Mouse (Mus musculus): Measurements from ENCODE around the gene Dagla. TPM values are rescaled to one million over a fixed set of nuclear protein-coding genes. Genes with fewer than 3 reads are reported as not detected.

Dagla gene
- polyA plus RNA-seq, 1 experiment from 2014 or later, result 3.1 TPM

- Histone ChIP-seq H3K4me3 (no peak overlapping the region), H3K9ac (0 out of 2 replicates have a peak overlapping the region, but pooled peaks have one; percentile 10)
These were observed 9.8 kb downstream of the Dagla start for GRCm38 (mm10) chr19:10294631-10295562.

GRCm38 (mm10) chr19:10293987-10294386, 10.7 kb downstream of the Dagla start:
- Histone ChIP-seq H3K9me3 (no peaks in the 10 kb centered on the region), H3K27me3 (0 out of 2 replicates have a peak, but pooled peaks cover 3% of the 10 kb centered on the region), H3K4me3 (no peak overlapping the region), H3K36me3 (no peaks in the 10 kb centered on the region), H3K4me1 (peaks cover 72% of the 10 kb centered on the region), H3K4me2 (no peak overlapping the region), H3K9ac (no peak overlapping the region), H3K27ac (no peak overlapping the region)
- no peak for ATAC-seq (ENCODE audit: insufficient number of reproducible peaks, low FRiP score, low TSS enrichment, low read depth)
- WGBS, result 71% methylated on average over 5 of the region's 5 CpGs

More at GRCm38 (mm10) chr19:10294631-10295562, 9.8 kb downstream of the Dagla start:
- peak overlapping the region; percentile 57 for H3K27ac ChIP-seq
- 0 out of 2 replicates have a peak, but pooled peaks cover 3% of the 10 kb centered on the region for H3K27me3 ChIP-seq
- H3K4me2 ChIP-seq, result peak overlapping the region; percentile 24
- 26% methylated on average over 20 of the region's 20 CpGs for WGBS
- peaks cover 67% of the 10 kb centered on the region for H3K4me1 ChIP-seq
- ATAC-seq (ENCODE audit: insufficient number of reproducible peaks, low FRiP score, low TSS enrichment, low read depth), result peak; percentile 53; the same call in 1 of the 2 replicates
- H3K36me3 ChIP-seq, result no peaks in the 10 kb centered on the region
- H3K9me3 ChIP-seq, result no peaks in the 10 kb centered on the region

GRCm38 (mm10) chr19:10291896-10292490, 12.7 kb downstream of the Dagla start:
- no peak overlapping the region for H3K4me2 ChIP-seq
- 58% methylated on average over 9 of the region's 9 CpGs for WGBS
- ATAC-seq (ENCODE audit: insufficient number of reproducible peaks, low FRiP score, low TSS enrichment, low read depth), result no peak
- H3K9me3 ChIP-seq, result no peaks in the 10 kb centered on the region
- H3K36me3 ChIP-seq, result no peaks in the 10 kb centered on the region
- H3K27me3 ChIP-seq, result peaks cover 9% of the 10 kb centered on the region; the same call in 1 of the 2 replicates
- peaks cover 70% of the 10 kb centered on the region for H3K4me1 ChIP-seq
- no peak overlapping the region for H3K27ac ChIP-seq
- H3K4me3 ChIP-seq, result no peak overlapping the region
- H3K9ac ChIP-seq, result no peak overlapping the region

- H3K4me3 ChIP-seq, result no peak overlapping the region
- H3K4me1 ChIP-seq, result peaks cover 66% of the 10 kb centered on the region
- H3K36me3 ChIP-seq, result no peaks in the 10 kb centered on the region
- H3K9ac ChIP-seq, result no peak overlapping the region
- H3K9me3 ChIP-seq, result no peaks in the 10 kb centered on the region
- peaks cover 14% of the 10 kb centered on the region; the same call in 1 of the 2 replicates for H3K27me3 ChIP-seq
- whole genome bisulfite sequencing, result 64% methylated on average over 16 of the region's 16 CpGs
- ATAC-seq (ENCODE audit: insufficient number of reproducible peaks, low FRiP score, low TSS enrichment, low read depth), result no peak
- no peak overlapping the region for H3K27ac ChIP-seq
- no peak overlapping the region for H3K4me2 ChIP-seq
These were observed 14.3 kb downstream of the Dagla start for GRCm38 (mm10) chr19:10290153-10290945.

GRCm38 (mm10) chr19:10289609-10290150, 15.0 kb downstream of the Dagla start:
- no peak overlapping the region for H3K4me2 ChIP-seq
- no peaks in the 10 kb centered on the region for H3K36me3 ChIP-seq
- ATAC-seq (ENCODE audit: insufficient number of reproducible peaks, low FRiP score, low TSS enrichment, low read depth), result no peak
- no peak overlapping the region for H3K27ac ChIP-seq
- 64% methylated on average over 4 of the region's 4 CpGs for WGBS
- H3K27me3 ChIP-seq, result peaks cover 14% of the 10 kb centered on the region; the same call in 1 of the 2 replicates
- no peak overlapping the region for H3K4me3 ChIP-seq
- peaks cover 59% of the 10 kb centered on the region for H3K4me1 ChIP-seq
- H3K9ac ChIP-seq, result no peak overlapping the region
- H3K9me3 ChIP-seq, result no peaks in the 10 kb centered on the region

- H3K36me3 ChIP-seq, result no peaks in the 10 kb centered on the region
- peaks cover 14% of the 10 kb centered on the region; the same call in 1 of the 2 replicates for H3K27me3 ChIP-seq
- no peak overlapping the region for H3K4me2 ChIP-seq
- WGBS, result 81% methylated on average over 8 of the region's 8 CpGs
- H3K27ac ChIP-seq, result no peak overlapping the region
- H3K9me3 ChIP-seq, result no peaks in the 10 kb centered on the region
- H3K4me1 ChIP-seq, result peaks cover 47% of the 10 kb centered on the region
- H3K4me3 ChIP-seq, result no peak overlapping the region
- no peak overlapping the region for H3K9ac ChIP-seq
- no peak for ATAC-seq (ENCODE audit: insufficient number of reproducible peaks, low FRiP score, low TSS enrichment, low read depth)
These were observed 16.3 kb downstream of the Dagla start for GRCm38 (mm10) chr19:10288125-10289040.

GRCm38 (mm10) chr19:10286458-10286872, 18.2 kb downstream of the Dagla start:
- ATAC-seq (ENCODE audit: insufficient number of reproducible peaks, low FRiP score, low TSS enrichment, low read depth), result no peak; the same call in 1 of the 2 replicates
- Histone ChIP-seq H3K9ac (no peak overlapping the region), H3K4me2 (no peak overlapping the region), H3K9me3 (no peaks in the 10 kb centered on the region), H3K4me1 (peaks cover 36% of the 10 kb centered on the region), H3K27ac (no peak overlapping the region), H3K4me3 (no peak overlapping the region), H3K27me3 (peaks cover 11% of the 10 kb centered on the region; the same call in 1 of the 2 replicates), H3K36me3 (no peaks in the 10 kb centered on the region)
- 75% methylated on average over 10 of the region's 10 CpGs for WGBS

GRCm38 (mm10) chr19:10280771-10281540, 23.7 kb downstream of the Dagla start:
- 63% methylated on average over 14 of the region's 14 CpGs for WGBS
- Histone ChIP-seq H3K9ac (no peak overlapping the region), H3K9me3 (no peaks in the 10 kb centered on the region), H3K27me3 (peaks cover 7% of the 10 kb centered on the region; the same call in 1 of the 2 replicates), H3K4me2 (no peak overlapping the region), H3K4me3 (no peak overlapping the region), H3K4me1 (peaks cover 26% of the 10 kb centered on the region), H3K27ac (no peak overlapping the region), H3K36me3 (no peaks in the 10 kb centered on the region)
- ATAC-seq (ENCODE audit: insufficient number of reproducible peaks, low FRiP score, low TSS enrichment, low read depth), result no peak

GRCm38 (mm10) chr19:10279668-10280067, 25.0 kb downstream of the Dagla start:
- Histone ChIP-seq H3K27ac (no peak overlapping the region), H3K4me2 (no peak overlapping the region), H3K36me3 (no peaks in the 10 kb centered on the region), H3K9me3 (no peaks in the 10 kb centered on the region), H3K4me3 (no peak overlapping the region), H3K9ac (no peak overlapping the region), H3K4me1 (peaks cover 23% of the 10 kb centered on the region), H3K27me3 (peaks cover 5% of the 10 kb centered on the region; the same call in 1 of the 2 replicates)
- WGBS, result 76% methylated on average over 9 of the region's 9 CpGs
- ATAC-seq (ENCODE audit: insufficient number of reproducible peaks, low FRiP score, low TSS enrichment, low read depth), result no peak

All from limb, embryonic 15.5 days (tissue).